Mouse (Mus musculus) limb, embryonic 15.5 days (tissue): Measurements from ENCODE around the gene Fgfr2. TPM values are rescaled to one million over a fixed set of nuclear protein-coding genes. Genes with fewer than 3 reads are reported as not detected.
"Not testable (repeated sequence)": the region's sequence is repeated elsewhere in the genome, so short reads cannot be mapped to it uniquely, and the experiment has no call there.

Experiments
- ATAC-seq: fragments of 200-750 bp; cut with Nextera tagmentation; 2 replicates; pipeline ENCODE4 v1.8.0; 2017; ENCODE audit warnings: low read depth, moderate TSS enrichment; ENCODE audit not compliant: insufficient number of reproducible peaks, low FRiP score, low TSS enrichment
- H3K27ac ChIP-seq: fragments of 300-500 bp; sonication (generic); 2 replicates; pipeline ENCODE4 v1.5.1; 2015; ENCODE audit warnings: moderate library complexity, mild to moderate bottlenecking, inconsistent platforms
- H3K27me3 ChIP-seq: fragments of 300-500 bp; sonication (generic); 2 replicates; pipeline ENCODE4 v1.6.1; 2015; ENCODE audit warnings: inconsistent platforms
- H3K36me3 ChIP-seq: fragments of 300-500 bp; sonication (generic); 2 replicates; pipeline ENCODE4 v1.6.1; 2015; ENCODE audit warnings: inconsistent platforms
- H3K4me1 ChIP-seq: fragments of 300-500 bp; sonication (generic); 2 replicates; pipeline ENCODE4 v1.6.1; 2015; ENCODE audit warnings: inconsistent platforms
- H3K4me2 ChIP-seq: fragments of 300-500 bp; sonication (generic); 2 replicates; pipeline ENCODE4 v1.6.1; 2015; ENCODE audit warnings: mild to moderate bottlenecking, inconsistent platforms
- H3K4me3 ChIP-seq: fragments of 300-500 bp; sonication (generic); 2 replicates; pipeline ENCODE4 v1.5.1; 2015; ENCODE audit warnings: mild to moderate bottlenecking, inconsistent platforms
- H3K9ac ChIP-seq: fragments of 300-500 bp; sonication (generic); 2 replicates; pipeline ENCODE4 v1.6.1; 2015; ENCODE audit warnings: inconsistent platforms
- H3K9me3 ChIP-seq: fragments of 300-500 bp; sonication (generic); 2 replicates; pipeline ENCODE4 v1.6.1; 2016; ENCODE audit warnings: inconsistent platforms
- WGBS: fragments of 180-500 bp; shearing (Covaris S2); methylation state at CpG from one replicate; pipeline ENCODE4 v1.1.7; 2015; 5-methylcytosine and 5-hydroxymethylcytosine counted together
- polyA plus RNA-seq: library from polyadenylated mRNA; unstranded; fragments of >200 nt; fragmentation: Nextera tagmentation; extraction: Ambion mirVana; gene quantifications from 2 replicates; pipeline ENCODE4 v1.2.1, GENCODE M21; 2015

Gene Fgfr2
- polyA plus RNA-seq, 1 experiment from 2014 or later, result 101 TPM

DNA sequence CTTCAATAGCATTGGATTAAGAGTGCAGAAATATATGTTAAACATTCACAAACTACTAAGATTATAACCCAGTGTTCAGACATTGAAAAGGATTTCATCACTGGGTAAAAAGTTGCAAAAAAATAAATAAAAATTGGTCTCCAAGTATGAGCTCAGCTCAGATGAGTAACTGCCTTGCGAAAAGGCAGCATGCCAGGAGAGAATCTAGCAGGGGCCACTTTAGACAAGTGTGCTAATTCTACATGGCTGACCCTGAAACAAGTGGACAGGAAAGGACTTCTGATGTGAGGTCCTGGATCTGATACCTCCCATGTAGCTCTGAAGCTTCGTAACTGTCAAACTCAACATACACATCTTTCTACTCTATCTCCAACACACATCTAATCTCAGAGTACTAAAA lies 2691.0 kb downstream of the Fgfr2 start:
- Histone ChIP-seq H3K4me2 (no peak overlapping the region), H3K9me3 (no peaks in the 10 kb centered on the region), H3K9ac (no peak overlapping the region), H3K27me3 (no peaks in the 10 kb centered on the region), H3K4me3 (no peak overlapping the region), H3K36me3 (no peaks in the 10 kb centered on the region), H3K4me1 (no peaks in the 10 kb centered on the region), H3K27ac (no peak overlapping the region)
- ATAC-seq, result no peak
- 86% methylated on average over 2 of the region's 2 CpGs for WGBS

DNA sequence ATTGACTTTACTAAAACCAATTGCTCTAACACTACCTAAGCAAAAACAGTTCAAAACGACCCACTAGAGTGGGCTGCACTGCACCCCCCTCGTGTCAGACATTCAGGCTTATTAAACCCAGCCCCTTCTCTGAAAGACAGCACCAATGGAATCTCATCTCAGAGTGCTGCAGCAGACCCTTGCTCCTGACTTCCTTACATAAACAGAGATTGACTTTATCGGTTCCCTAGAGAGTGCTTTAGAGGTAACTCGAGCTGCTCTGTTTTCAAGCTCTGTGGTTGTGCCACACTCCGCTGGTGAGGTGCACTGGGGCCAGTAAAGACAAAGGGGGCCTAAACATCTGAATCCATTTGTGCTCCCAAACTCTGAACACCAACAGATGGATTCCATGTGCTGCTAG lies 2696.6 kb downstream of the Fgfr2 start:
- Histone ChIP-seq H3K4me3 (no peak overlapping the region), H3K9me3 (no peaks in the 10 kb centered on the region), H3K4me1 (peaks cover 4% of the 10 kb centered on the region; the same call in 1 of the 2 replicates), H3K4me2 (no peak overlapping the region), H3K36me3 (no peaks in the 10 kb centered on the region), H3K9ac (no peak overlapping the region), H3K27ac (peak overlapping the region; percentile 22; the same call in 1 of the 2 replicates), H3K27me3 (no peaks in the 10 kb centered on the region)
- ATAC-seq, result no peak
- WGBS, result 9% methylated on average over 5 of the region's 5 CpGs

DNA sequence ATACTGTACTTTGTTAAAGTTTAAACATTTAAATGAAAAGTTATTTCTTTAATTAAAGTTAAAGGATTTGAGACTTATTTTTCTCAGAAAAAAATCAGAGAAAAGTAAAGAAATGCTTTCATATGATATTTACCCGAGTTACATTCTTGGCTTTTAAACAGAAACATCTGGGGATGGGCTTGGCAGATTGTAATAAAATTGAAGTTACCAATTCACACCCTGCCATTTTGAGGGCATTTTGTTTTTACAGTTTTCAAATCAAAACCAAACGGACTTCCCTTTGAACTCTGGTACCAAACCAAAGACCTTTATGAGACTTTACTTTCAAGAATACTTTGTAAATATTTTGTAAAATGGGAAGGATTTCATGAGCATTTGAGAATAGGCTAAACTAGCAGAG lies 2697.2 kb downstream of the Fgfr2 start:
- WGBS, result 19% methylated on average over 2 of the region's 2 CpGs
- no peak overlapping the region for H3K4me2 ChIP-seq
- H3K9me3 ChIP-seq, result no peaks in the 10 kb centered on the region
- H3K36me3 ChIP-seq, result no peaks in the 10 kb centered on the region
- peaks cover 4% of the 10 kb centered on the region; the same call in 1 of the 2 replicates for H3K4me1 ChIP-seq
- no peak overlapping the region for H3K4me3 ChIP-seq
- no peaks in the 10 kb centered on the region for H3K27me3 ChIP-seq
- ATAC-seq, result no peak
- H3K9ac ChIP-seq, result no peak overlapping the region
- H3K27ac ChIP-seq, result no peak overlapping the region

DNA sequence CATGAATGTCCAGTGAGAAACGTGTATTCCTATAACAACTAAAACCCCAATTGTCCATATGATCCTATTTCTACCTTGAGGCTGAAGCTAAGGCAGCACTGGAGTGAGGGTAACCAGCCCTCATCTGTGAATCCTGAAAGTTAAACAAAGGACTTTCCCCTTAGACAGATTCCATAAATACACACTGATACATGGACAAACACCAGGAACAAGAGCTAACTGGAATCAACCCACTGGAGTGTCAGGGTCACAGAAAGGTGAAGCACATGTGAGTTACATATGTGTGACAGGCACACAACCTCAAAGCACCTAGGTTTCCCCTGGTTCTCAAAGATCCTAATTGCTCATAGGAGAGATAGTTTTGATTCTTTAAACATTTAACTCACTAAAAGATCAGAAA lies 2703.2 kb downstream of the Fgfr2 start:
- WGBS, result 70% methylated on average over 1 of the region's 1 CpGs

DNA sequence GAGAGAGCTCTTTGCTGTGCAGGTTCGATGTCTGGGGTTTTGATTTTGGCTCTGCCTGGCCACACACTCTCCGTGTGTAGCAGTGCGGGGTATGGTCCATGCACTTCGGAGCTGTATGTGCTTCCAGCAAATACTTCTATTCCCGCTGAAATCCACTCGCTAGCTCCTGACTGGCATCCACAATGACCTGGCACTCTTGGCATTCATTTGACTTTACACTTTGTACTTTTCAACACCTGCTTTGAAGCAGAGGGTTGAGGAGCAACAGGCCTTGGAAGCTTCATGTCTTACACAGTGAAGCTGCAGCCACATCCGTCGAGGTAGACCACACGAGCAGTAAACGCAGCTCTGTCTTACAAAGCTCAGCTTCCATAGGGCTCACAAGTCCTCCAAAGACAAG lies 2715.5 kb downstream of the Fgfr2 start:
- WGBS, result 75% methylated on average over 10 of the region's 10 CpGs
- no peak overlapping the region for H3K4me3 ChIP-seq
- H3K27ac ChIP-seq, result peak overlapping the region; percentile 1; the same call in 1 of the 2 replicates
- H3K9ac ChIP-seq, result no peak overlapping the region
- H3K4me2 ChIP-seq, result no peak overlapping the region
- H3K9me3 ChIP-seq, result no peaks in the 10 kb centered on the region
- no peak for ATAC-seq
- H3K36me3 ChIP-seq, result no peaks in the 10 kb centered on the region
- H3K4me1 ChIP-seq, result peaks cover 6% of the 10 kb centered on the region
- H3K27me3 ChIP-seq, result no peaks in the 10 kb centered on the region

More for the DNA sequence above, 2703.2 kb downstream of the Fgfr2 start:
- H3K9me3 ChIP-seq, result no peaks in the 10 kb centered on the region
- H3K4me1 ChIP-seq, result no peaks in the 10 kb centered on the region
- H3K4me3 ChIP-seq, result no peak overlapping the region
- H3K4me2 ChIP-seq, result no peak overlapping the region
- H3K9ac ChIP-seq, result no peak overlapping the region
- ATAC-seq, result no peak
- H3K27me3 ChIP-seq, result no peaks in the 10 kb centered on the region
- no peaks in the 10 kb centered on the region for H3K36me3 ChIP-seq
- H3K27ac ChIP-seq, result no peak overlapping the region

DNA sequence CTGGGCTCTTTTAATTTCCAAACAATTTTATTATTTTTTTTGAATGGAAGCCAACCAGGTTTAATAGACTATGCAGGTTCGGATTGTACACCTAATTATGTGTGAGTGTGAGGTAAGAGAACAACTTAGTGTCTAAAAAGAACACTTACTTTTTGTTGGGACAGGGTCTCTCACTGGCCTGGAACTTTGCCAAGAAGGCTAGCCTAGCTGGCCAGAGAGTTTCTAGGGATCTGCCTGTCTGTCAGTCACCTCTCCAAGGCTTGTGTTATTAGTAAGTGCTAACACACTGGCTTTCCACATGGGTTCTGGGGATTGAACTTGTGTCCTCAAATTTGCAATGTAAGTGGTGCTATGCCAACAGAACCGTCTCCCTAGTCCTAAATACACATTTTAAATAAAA lies 2719.8 kb downstream of the Fgfr2 start:
- peaks cover 6% of the 10 kb centered on the region for H3K4me1 ChIP-seq
- H3K27me3 ChIP-seq, result no peaks in the 10 kb centered on the region
- H3K27ac ChIP-seq, result no peak overlapping the region
- H3K4me3 ChIP-seq, result no peak overlapping the region
- no peaks in the 10 kb centered on the region for H3K9me3 ChIP-seq
- H3K36me3 ChIP-seq, result no peaks in the 10 kb centered on the region
- H3K9ac ChIP-seq, result no peak overlapping the region
- 45% methylated on average over 2 of the region's 2 CpGs for WGBS
- ATAC-seq, result no peak
- H3K4me2 ChIP-seq, result no peak overlapping the region

DNA sequence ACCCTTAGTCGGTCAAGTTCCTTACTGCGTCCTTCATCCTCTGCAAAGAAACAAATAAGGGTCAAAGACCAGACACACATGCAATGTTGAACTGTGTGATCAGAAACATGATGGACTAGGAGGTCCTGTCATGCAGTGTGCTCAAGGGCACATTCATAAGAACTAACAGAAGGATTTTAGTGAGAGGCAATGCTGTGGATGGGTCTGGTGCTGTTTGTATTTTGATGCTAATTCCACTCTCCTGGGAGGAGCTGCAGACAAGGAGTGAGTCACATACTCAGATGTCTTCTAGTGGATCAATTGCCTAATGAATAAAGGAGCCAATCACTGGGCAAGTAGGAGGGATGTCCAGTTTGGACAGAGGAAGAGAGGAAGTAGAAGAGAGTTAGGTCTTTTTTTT lies 2728.5 kb downstream of the Fgfr2 start:
- H3K4me3 ChIP-seq, result no peak overlapping the region
- no peak overlapping the region for H3K27ac ChIP-seq
- WGBS, result 91% methylated on average over 2 of the region's 2 CpGs
- no peak overlapping the region for H3K4me2 ChIP-seq
- ATAC-seq, result no peak
- peaks cover 13% of the 10 kb centered on the region; the same call in 1 of the 2 replicates for H3K36me3 ChIP-seq
- H3K4me1 ChIP-seq, result no peaks in the 10 kb centered on the region
- no peak overlapping the region for H3K9ac ChIP-seq
- no peaks in the 10 kb centered on the region for H3K9me3 ChIP-seq
- no peaks in the 10 kb centered on the region for H3K27me3 ChIP-seq

DNA sequence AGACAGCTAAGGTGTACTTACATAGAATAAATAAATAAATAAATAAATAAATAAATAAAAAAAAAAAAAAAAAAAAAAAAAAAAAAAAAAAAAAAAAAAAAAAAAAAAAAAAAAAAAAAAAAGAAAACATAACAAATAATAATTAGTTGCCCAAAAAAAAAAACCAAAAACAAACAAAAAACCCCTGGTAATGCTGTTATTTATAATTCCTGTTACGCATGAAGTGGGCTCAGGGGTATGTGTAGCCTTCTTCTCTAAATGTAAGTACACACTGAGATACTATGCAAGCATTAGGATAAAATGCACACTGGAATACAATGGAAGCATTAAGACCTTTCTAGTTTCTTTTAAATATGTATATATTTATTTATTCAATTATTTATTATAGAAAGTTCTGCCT lies 2733.1 kb downstream of the Fgfr2 start:
- not testable (repeated sequence) for H3K9ac ChIP-seq, H3K4me2 ChIP-seq, H3K4me1 ChIP-seq, H3K4me3 ChIP-seq, H3K27me3 ChIP-seq, ATAC-seq, H3K9me3 ChIP-seq, H3K27ac ChIP-seq
- 96% methylated on average over 1 of the region's 1 CpGs for WGBS
- H3K36me3 ChIP-seq, result peaks cover 21% of the 10 kb centered on the region

DNA sequence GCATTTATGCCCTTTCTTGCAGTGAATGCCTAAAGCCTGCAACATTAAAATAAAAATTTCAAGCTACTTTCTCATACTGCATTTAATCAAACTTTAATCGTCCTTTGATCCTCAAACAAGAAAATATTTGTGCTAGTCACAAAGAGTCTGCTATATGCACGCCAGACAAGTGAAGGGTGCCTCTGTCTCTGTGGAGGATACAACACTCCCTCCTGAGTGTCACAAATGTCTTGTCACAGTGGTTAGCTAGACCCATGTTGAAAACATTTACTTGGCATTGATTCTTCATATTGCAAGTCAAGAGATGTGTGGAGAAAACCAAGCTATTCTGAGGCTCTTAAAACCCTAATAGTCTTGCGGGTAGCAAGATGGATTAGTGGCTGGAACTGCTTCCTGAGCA lies 2736.8 kb downstream of the Fgfr2 start:
- no peak overlapping the region for H3K4me3 ChIP-seq
- no peak overlapping the region for H3K9ac ChIP-seq
- WGBS, result 66% methylated on average over 3 of the region's 3 CpGs
- H3K4me2 ChIP-seq, result no peak overlapping the region
- H3K27ac ChIP-seq, result no peak overlapping the region
- H3K9me3 ChIP-seq, result no peaks in the 10 kb centered on the region
- H3K27me3 ChIP-seq, result no peaks in the 10 kb centered on the region
- no peak for ATAC-seq
- peaks cover 9% of the 10 kb centered on the region for H3K36me3 ChIP-seq
- H3K4me1 ChIP-seq, result no peaks in the 10 kb centered on the region

DNA sequence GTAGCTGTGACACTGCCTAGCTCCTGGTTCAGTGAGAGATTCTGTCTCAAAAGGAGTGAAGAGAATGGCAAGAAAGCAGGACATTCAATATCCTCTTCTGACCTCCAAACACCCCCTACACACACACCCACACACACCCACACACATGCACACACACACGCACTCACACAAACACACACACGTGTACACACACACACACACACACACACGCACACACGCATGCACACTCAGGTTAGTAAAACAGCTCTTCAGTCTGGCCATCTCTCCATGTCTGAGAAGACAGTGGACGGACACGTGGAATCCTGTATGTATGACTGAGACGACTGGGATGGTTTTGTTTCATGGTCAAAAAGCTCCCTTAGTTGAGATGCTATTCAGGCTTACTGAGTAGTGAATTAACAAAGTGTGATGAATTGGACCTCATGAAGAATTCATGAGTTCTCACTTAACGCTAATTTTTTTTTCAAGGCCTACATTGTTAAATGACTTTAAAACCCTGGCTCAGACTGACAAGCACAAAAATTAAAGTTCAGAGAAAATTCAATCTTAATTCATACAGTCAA lies 2737.3 kb downstream of the Fgfr2 start:
- H3K4me3 ChIP-seq, result no peak overlapping the region
- H3K36me3 ChIP-seq, result peaks cover 8% of the 10 kb centered on the region
- H3K27ac ChIP-seq, result no peak overlapping the region
- WGBS, result 93% methylated on average over 8 of the region's 8 CpGs
- ATAC-seq, result no peak
- no peaks in the 10 kb centered on the region for H3K4me1 ChIP-seq
- H3K27me3 ChIP-seq, result no peaks in the 10 kb centered on the region
- H3K9me3 ChIP-seq, result no peaks in the 10 kb centered on the region
- no peak overlapping the region for H3K9ac ChIP-seq
- no peak overlapping the region for H3K4me2 ChIP-seq

DNA sequence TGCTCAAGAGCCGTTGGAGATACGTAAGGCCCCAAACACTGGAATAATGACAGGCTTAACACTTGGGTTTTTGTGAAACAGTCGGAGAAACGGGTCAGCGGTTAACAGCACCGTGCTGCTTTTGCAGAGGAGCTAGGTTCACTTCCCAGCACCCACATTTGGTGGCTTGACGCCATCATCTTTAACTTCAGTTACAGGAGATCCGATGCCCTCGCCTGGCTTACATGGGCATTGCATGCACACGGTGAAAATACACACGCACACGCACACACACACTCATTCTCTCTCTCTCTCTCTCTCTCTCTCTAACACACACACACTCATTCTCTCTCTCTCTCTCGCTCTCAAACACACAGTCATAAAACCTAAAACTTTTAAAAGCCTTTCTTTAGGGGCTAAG lies 2741.0 kb downstream of the Fgfr2 start:
- Histone ChIP-seq H3K9me3 (no peaks in the 10 kb centered on the region), H3K9ac (no peak overlapping the region), H3K4me2 (no peak overlapping the region), H3K27me3 (no peaks in the 10 kb centered on the region), H3K4me3 (no peak overlapping the region), H3K4me1 (no peaks in the 10 kb centered on the region), H3K27ac (no peak overlapping the region), H3K36me3 (peaks cover 1% of the 10 kb centered on the region; the same call in 1 of the 2 replicates)
- WGBS, result 93% methylated on average over 13 of the region's 13 CpGs
- ATAC-seq, result no peak

DNA sequence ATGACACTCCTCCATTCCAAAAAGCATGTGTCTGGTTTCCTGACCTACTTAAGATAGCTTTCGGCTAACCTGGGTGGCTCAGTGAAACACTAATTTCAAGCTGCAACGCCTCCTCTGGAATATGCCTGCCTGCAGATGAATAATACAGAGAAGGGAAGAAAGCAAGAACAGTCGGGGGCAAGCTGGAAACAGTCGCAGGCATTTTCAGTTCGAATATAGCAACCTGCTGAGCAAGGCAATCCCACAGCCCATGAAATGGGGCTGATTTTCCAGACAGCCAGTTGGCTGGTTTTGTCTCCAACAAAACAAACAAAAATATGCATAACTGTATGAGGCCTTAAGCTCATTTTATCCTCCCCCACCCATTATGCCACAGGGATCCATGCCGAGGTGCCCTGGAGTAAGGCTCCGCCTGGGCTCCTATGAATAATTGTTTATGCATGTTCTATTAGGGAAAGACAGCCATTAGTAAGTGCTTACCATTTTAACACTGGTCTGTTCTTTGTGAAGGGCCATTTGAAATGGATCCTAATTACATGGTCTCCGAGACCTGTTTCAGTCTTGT lies 2741.7 kb downstream of the Fgfr2 start:
- Histone ChIP-seq H3K4me3 (no peak overlapping the region), H3K4me2 (no peak overlapping the region), H3K27ac (no peak overlapping the region), H3K9ac (no peak overlapping the region), H3K27me3 (no peaks in the 10 kb centered on the region), H3K9me3 (no peaks in the 10 kb centered on the region), H3K36me3 (no peaks in the 10 kb centered on the region), H3K4me1 (no peaks in the 10 kb centered on the region)
- ATAC-seq, result no peak
- WGBS, result 72% methylated on average over 8 of the region's 8 CpGs
